Mouse (Mus musculus) stomach, embryonic 16.5 days (tissue): ENCODE measurements around the gene Zdhhc5. TPM values are rescaled to one million over a fixed set of nuclear protein-coding genes. Genes with fewer than 3 reads are reported as not detected.
A peak's percentile ranks its signal among the peaks of the same experiment; 100 is the strongest.
"Not testable (repeated sequence)": the region's sequence is repeated elsewhere in the genome, so short reads cannot be mapped to it uniquely, and the experiment has no call there.

Source experiments
- ATAC-seq: fragments of 200-750 bp; cut with Nextera tagmentation; 2 replicates; pipeline ENCODE4 v1.8.0; 2017; ENCODE audit warnings: moderate number of reproducible peaks, moderate TSS enrichment; ENCODE audit not compliant: insufficient read depth, low FRiP score
- H3K27ac ChIP-seq: fragments of 300-500 bp; sonication (generic); 2 replicates; pipeline ENCODE4 v1.5.1; 2014; ENCODE audit warnings: low read length
- H3K27me3 ChIP-seq: fragments of 300-500 bp; sonication (generic); 2 replicates; pipeline ENCODE4 v1.6.1; 2014; ENCODE audit warnings: low read length, control low read depth, mixed read lengths; ENCODE audit not compliant: control insufficient read depth, insufficient read depth
- H3K36me3 ChIP-seq: fragments of 300-500 bp; sonication (generic); 2 replicates; pipeline ENCODE4 v1.6.1; 2014; ENCODE audit warnings: low read length; ENCODE audit not compliant: control insufficient read depth, insufficient read depth
- H3K4me1 ChIP-seq: fragments of 300-500 bp; sonication (generic); 2 replicates; pipeline ENCODE4 v1.6.1; 2014; ENCODE audit warnings: low read length, control low read depth, mixed read lengths; ENCODE audit not compliant: control insufficient read depth, insufficient read depth
- H3K4me2 ChIP-seq: fragments of 300-500 bp; sonication (generic); 2 replicates; pipeline ENCODE4 v1.6.1; 2014; ENCODE audit warnings: low read depth, low read length, mixed read lengths
- H3K4me3 ChIP-seq: fragments of 300-500 bp; sonication (generic); replicated peaks from 2 replicates; pipeline ENCODE4 v1.5.1; 2014; ENCODE audit warnings: mild to moderate bottlenecking, low read length
- H3K9ac ChIP-seq: fragments of 300-500 bp; sonication (generic); 2 replicates; pipeline ENCODE4 v1.6.1; 2014; ENCODE audit warnings: low read length
- H3K9me3 ChIP-seq: fragments of 300-500 bp; sonication (generic); replicated peaks from 2 replicates; pipeline ENCODE4 v1.6.1; 2016; ENCODE audit warnings: low read length, control low read depth; ENCODE audit not compliant: control insufficient read depth
- WGBS: fragments of 180-500 bp; shearing (Covaris S2); extraction: QIAGEN DNeasy Blood & Tissue Kit; methylation state at CpG from one replicate; pipeline ENCODE4 v1.1.7; 2014; 5-methylcytosine and 5-hydroxymethylcytosine counted together
- polyA plus RNA-seq: library from polyadenylated mRNA; unstranded; fragments of >200 nt; fragmentation: Nextera tagmentation; extraction: Ambion mirVana; gene quantifications from 2 replicates; pipeline ENCODE4 v1.2.1, GENCODE M21; 2015

The Zdhhc5 gene
- polyA plus RNA-seq, 1 experiment from 2014 or later, result 36.9 TPM

- 0 out of 2 replicates have a peak, but pooled peaks cover 4% of the 10 kb centered on the region for H3K36me3 ChIP-seq
- no peak overlapping the region for H3K27ac ChIP-seq
- peak overlapping the region; percentile 48 for H3K4me2 ChIP-seq
- WGBS, result 4% methylated on average over 27 of the region's 27 CpGs
- ATAC-seq, result no peak
- H3K9ac ChIP-seq, result peak overlapping the region; percentile 53
- no peaks in the 10 kb centered on the region for H3K9me3 ChIP-seq
- no peaks in the 10 kb centered on the region for H3K27me3 ChIP-seq
- 0 out of 2 replicates have a peak overlapping the region, but pooled peaks have one; percentile 4 for H3K4me3 ChIP-seq
- H3K4me1 ChIP-seq, result peaks cover 71% of the 10 kb centered on the region
These were observed 21.6 kb upstream of the Zdhhc5 start for GRCm38 (mm10) chr2:84736312-84737161.

GRCm38 (mm10) chr2:84735346-84735920 lies 20.5 kb upstream of the Zdhhc5 start:
- Histone ChIP-seq H3K9ac (0 out of 2 replicates have a peak overlapping the region, but pooled peaks have one; percentile 66), H3K4me2 (peak overlapping the region; percentile 60), H3K4me3 (peak overlapping the region; percentile 49), H3K36me3 (0 out of 2 replicates have a peak, but pooled peaks cover 2% of the 10 kb centered on the region), H3K27ac (no peak overlapping the region), H3K4me1 (peaks cover 60% of the 10 kb centered on the region), H3K9me3 (no peaks in the 10 kb centered on the region), H3K27me3 (no peaks in the 10 kb centered on the region)
- 10% methylated on average over 7 of the region's 7 CpGs for WGBS
- ATAC-seq, result 0 out of 2 replicates have a peak, but pooled peaks have one; percentile 8

- H3K4me1 ChIP-seq, result peaks cover 55% of the 10 kb centered on the region
- no peaks in the 10 kb centered on the region for H3K9me3 ChIP-seq
- WGBS, result 0% methylated on average over 2 of the region's 2 CpGs
- peak overlapping the region; percentile 49 for H3K4me3 ChIP-seq
- peak overlapping the region; percentile 66 for H3K9ac ChIP-seq
- no peak for ATAC-seq
- peak overlapping the region; percentile 60 for H3K4me2 ChIP-seq
- no peaks in the 10 kb centered on the region for H3K27me3 ChIP-seq
- no peaks in the 10 kb centered on the region for H3K36me3 ChIP-seq
- H3K27ac ChIP-seq, result no peak overlapping the region
These were observed 19.9 kb upstream of the Zdhhc5 start for GRCm38 (mm10) chr2:84734919-84735318.

- WGBS, result under 1% methylated on average over 11 of the region's 11 CpGs
- H3K9me3 ChIP-seq, result no peaks in the 10 kb centered on the region
- H3K27ac ChIP-seq, result peak overlapping the region; percentile 2; the same call in 1 of the 2 replicates
- H3K36me3 ChIP-seq, result no peaks in the 10 kb centered on the region
- H3K9ac ChIP-seq, result peak overlapping the region; percentile 66
- ATAC-seq, result no peak
- peak overlapping the region; percentile 60 for H3K4me2 ChIP-seq
- peaks cover 50% of the 10 kb centered on the region for H3K4me1 ChIP-seq
- H3K27me3 ChIP-seq, result no peaks in the 10 kb centered on the region
- H3K4me3 ChIP-seq, result peak overlapping the region; percentile 49
These were observed 19.4 kb upstream of the Zdhhc5 start for GRCm38 (mm10) chr2:84734351-84734864.

- Histone ChIP-seq H3K4me1 (peaks cover 43% of the 10 kb centered on the region), H3K9ac (peak within 1 kb of the TSS; percentile 66), H3K4me3 (peak within 1 kb of the TSS; percentile 49), H3K27ac (peak within 1 kb of the TSS; percentile 2; the same call in 1 of the 2 replicates), H3K27me3 (no peaks in the 10 kb centered on the region), H3K9me3 (no peaks in the 10 kb centered on the region), H3K4me2 (peak within 1 kb of the TSS; percentile 60), H3K36me3 (no peaks in the 10 kb centered on the region)
- ATAC-seq, result peak; percentile 35
- WGBS, result 1% methylated on average over 8 of the region's 8 CpGs
These were observed 18.8 kb upstream of the Zdhhc5 start, which contains the start of gene Ypel4 for GRCm38 (mm10) chr2:84733579-84734300. Gene Ypel4, plus strand, starts transcription at chr2:84734058.

GRCm38 (mm10) chr2:84732394-84732793 lies 17.4 kb upstream of the Zdhhc5 start:
- Histone ChIP-seq H3K36me3 (no peaks in the 10 kb centered on the region), H3K27ac (no peak overlapping the region), H3K9ac (no peak overlapping the region), H3K27me3 (no peaks in the 10 kb centered on the region), H3K4me3 (no peak overlapping the region), H3K4me1 (peaks cover 30% of the 10 kb centered on the region), H3K4me2 (no peak overlapping the region), H3K9me3 (no peaks in the 10 kb centered on the region)
- no peak for ATAC-seq
- WGBS, result 85% methylated on average over 1 of the region's 1 CpGs

- WGBS, result 83% methylated on average over 3 of the region's 3 CpGs
- H3K9ac ChIP-seq, result no peak overlapping the region
- H3K27ac ChIP-seq, result no peak overlapping the region
- no peaks in the 10 kb centered on the region for H3K36me3 ChIP-seq
- no peaks in the 10 kb centered on the region for H3K27me3 ChIP-seq
- no peak for ATAC-seq
- H3K4me3 ChIP-seq, result no peak overlapping the region
- H3K4me2 ChIP-seq, result no peak overlapping the region
- peaks cover 23% of the 10 kb centered on the region for H3K4me1 ChIP-seq
- no peaks in the 10 kb centered on the region for H3K9me3 ChIP-seq
These were observed 16.2 kb upstream of the Zdhhc5 start for GRCm38 (mm10) chr2:84731206-84731605.

- not testable (repeated sequence) for H3K4me2 ChIP-seq, ATAC-seq, H3K27ac ChIP-seq, H3K36me3 ChIP-seq, H3K9ac ChIP-seq, H3K4me3 ChIP-seq, H3K9me3 ChIP-seq, H3K27me3 ChIP-seq
- 78% methylated on average over 5 of the region's 5 CpGs for WGBS
- peaks cover 10% of the 10 kb centered on the region for H3K4me1 ChIP-seq
These were observed 13.2 kb upstream of the Zdhhc5 start for GRCm38 (mm10) chr2:84728191-84728590.
